Mouse (Mus musculus): ENCODE data around the gene Egln3. TPM values are rescaled to one million over a fixed set of nuclear protein-coding genes. Genes with fewer than 3 reads are reported as not detected.

The Egln3 gene
- 21.1 and 21.5 TPM in 2 replicates for polyA plus RNA-seq (2015; fragmentation: Nextera tagmentation; extraction: Ambion mirVana)

DNA sequence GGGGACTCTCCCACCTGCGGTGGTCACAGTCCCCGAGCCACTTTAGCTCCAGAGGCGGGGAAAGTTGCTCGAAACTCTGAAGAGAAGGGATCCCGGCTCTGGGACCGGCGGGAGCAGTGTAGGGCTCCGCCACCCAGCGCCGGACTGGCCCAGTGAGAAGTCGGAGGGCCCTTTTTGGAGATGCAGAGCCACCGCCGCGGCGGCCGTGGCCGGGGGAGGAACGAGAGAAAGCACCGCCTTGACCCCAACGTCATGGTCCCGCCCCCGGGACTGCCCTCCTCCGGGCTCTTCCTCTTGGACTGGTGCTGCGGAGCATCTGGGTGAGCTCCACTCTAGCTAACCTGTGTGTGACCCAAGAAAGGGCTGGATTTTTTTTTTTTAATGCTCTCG is at the start of gene Egln3:
TSS of gene Egln3 (minus strand) at position 205 of the 390 bp plus-strand sequence.
- Histone ChIP-seq H3K4me2 (peak within 1 kb of the TSS; percentile 97), H3K9me3 (no peaks in the 10 kb centered on the region), H3K36me3 (no peaks in the 10 kb centered on the region), H3K9ac (peak within 1 kb of the TSS; percentile 86), H3K4me3 (peak within 1 kb of the TSS; percentile 74), H3K27ac (peak within 1 kb of the TSS; percentile 69), H3K27me3 (peaks cover 8% of the 10 kb centered on the region; the same call in 1 of the 2 replicates), H3K4me1 (peaks cover 25% of the 10 kb centered on the region)
- peak; percentile 86 for ATAC-seq (ENCODE audit: borderline replicate concordance, extremely low read depth, low FRiP score, low TSS enrichment)
- WGBS, result under 1% methylated on average over 25 of the region's 25 CpGs

DNA sequence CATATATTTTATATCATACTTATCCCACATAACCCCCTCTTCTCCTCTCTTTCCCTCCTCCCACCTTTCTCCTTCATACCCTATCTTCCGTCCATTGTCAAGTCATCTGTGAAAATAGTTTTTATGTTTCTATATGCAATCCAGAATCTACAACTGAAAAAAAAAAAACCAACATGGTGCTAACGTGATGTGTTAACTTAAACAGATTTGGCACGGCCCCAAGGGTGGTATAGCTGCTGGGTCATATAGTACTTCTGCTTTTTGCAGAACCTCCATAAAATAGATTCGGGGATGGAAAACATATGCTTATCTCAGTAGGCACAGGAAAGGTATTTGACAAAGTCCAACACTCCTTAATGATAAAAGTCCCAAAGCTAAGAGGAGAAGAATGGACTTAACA is 49.8 kb upstream of the Egln3 start:
- Histone ChIP-seq H3K9ac (no peak overlapping the region), H3K27ac (no peak overlapping the region), H3K9me3 (no peaks in the 10 kb centered on the region), H3K36me3 (no peaks in the 10 kb centered on the region), H3K4me1 (0 out of 2 replicates have a peak, but pooled peaks cover 4% of the 10 kb centered on the region), H3K4me2 (no peak overlapping the region), H3K27me3 (no peaks in the 10 kb centered on the region), H3K4me3 (no peak overlapping the region)
- no peak for ATAC-seq (ENCODE audit: borderline replicate concordance, extremely low read depth, low FRiP score, low TSS enrichment)
- WGBS, result 82% methylated on average over 4 of the region's 4 CpGs

DNA sequence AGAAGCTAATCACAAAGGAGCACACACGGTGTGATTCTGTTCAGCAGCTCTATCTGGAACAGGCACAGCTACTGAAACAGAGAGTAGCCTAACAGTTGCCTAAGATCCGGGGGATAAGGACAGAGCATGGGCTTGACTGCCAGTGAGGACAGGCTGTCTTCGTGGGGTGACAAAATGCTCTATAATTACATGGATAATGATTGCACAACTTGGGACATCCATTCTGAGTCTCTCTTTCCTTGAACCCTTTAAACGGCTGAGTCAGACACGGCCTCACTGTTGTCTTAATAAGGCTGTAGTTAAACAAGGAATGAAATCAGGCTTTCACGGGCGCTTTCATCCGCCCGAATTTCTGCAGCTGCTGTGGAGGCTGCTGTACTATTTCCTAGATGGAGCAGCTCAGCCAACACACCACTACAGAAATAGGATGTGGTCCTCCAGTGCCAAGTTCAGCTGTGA is 48.3 kb upstream of the Egln3 start:
- H3K9ac ChIP-seq, result no peak overlapping the region
- 64% methylated on average over 9 of the region's 9 CpGs for WGBS
- no peak for ATAC-seq (ENCODE audit: borderline replicate concordance, extremely low read depth, low FRiP score, low TSS enrichment)
- H3K4me2 ChIP-seq, result no peak overlapping the region
- H3K27me3 ChIP-seq, result no peaks in the 10 kb centered on the region
- H3K4me1 ChIP-seq, result 0 out of 2 replicates have a peak, but pooled peaks cover 4% of the 10 kb centered on the region
- H3K27ac ChIP-seq, result no peak overlapping the region
- H3K36me3 ChIP-seq, result no peaks in the 10 kb centered on the region
- no peak overlapping the region for H3K4me3 ChIP-seq
- no peaks in the 10 kb centered on the region for H3K9me3 ChIP-seq

DNA sequence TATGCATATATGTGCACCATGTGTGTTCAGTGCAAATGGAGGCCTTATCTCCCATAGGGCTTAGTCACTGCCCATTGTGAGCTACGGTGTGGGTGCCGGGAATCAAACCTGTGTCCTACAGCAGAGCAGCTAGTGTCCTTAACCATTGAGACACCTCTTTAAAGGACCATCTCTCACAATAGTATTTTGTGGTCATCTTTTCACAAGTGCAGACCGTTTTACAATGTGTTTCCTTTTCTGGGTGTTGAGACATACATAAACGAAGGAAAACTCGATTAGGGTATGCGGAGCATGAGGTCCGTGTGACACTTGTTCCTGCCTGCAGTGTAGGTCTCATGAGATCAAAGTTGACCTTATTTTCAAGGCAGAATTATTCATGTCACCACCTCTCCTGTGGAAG is 44.2 kb upstream of the Egln3 start:
- no peaks in the 10 kb centered on the region for H3K9me3 ChIP-seq
- H3K9ac ChIP-seq, result no peak overlapping the region
- H3K4me1 ChIP-seq, result no peaks in the 10 kb centered on the region
- no peak overlapping the region for H3K4me2 ChIP-seq
- H3K27ac ChIP-seq, result no peak overlapping the region
- H3K27me3 ChIP-seq, result no peaks in the 10 kb centered on the region
- H3K36me3 ChIP-seq, result no peaks in the 10 kb centered on the region
- WGBS, result 76% methylated on average over 7 of the region's 7 CpGs
- no peak overlapping the region for H3K4me3 ChIP-seq
- ATAC-seq (ENCODE audit: borderline replicate concordance, extremely low read depth, low FRiP score, low TSS enrichment), result no peak

DNA sequence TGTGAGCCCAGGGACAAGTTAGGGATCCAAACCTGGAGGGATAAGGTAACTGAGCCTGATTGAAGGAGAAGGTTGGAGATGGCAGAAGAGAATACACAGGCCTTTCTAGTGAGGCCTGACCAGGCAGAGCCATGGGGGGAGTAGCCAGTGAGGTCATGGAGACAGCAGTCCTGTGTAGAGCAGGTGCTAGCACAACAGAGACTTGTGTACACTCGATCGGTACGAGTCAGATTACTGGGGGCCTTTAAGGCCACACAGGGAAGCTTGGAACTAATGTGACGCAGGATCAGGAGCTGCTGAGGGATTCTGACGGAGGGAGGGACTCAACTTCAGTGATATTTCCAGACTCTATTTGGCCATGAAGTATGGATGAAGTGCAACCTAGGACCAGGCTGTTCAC is 39.5 kb upstream of the Egln3 start:
- no peak overlapping the region for H3K27ac ChIP-seq
- H3K9ac ChIP-seq, result no peak overlapping the region
- no peak overlapping the region for H3K4me3 ChIP-seq
- H3K4me2 ChIP-seq, result no peak overlapping the region
- H3K9me3 ChIP-seq, result no peaks in the 10 kb centered on the region
- no peak for ATAC-seq (ENCODE audit: borderline replicate concordance, extremely low read depth, low FRiP score, low TSS enrichment)
- H3K4me1 ChIP-seq, result no peaks in the 10 kb centered on the region
- H3K27me3 ChIP-seq, result no peaks in the 10 kb centered on the region
- 67% methylated on average over 5 of the region's 5 CpGs for WGBS
- H3K36me3 ChIP-seq, result no peaks in the 10 kb centered on the region

DNA sequence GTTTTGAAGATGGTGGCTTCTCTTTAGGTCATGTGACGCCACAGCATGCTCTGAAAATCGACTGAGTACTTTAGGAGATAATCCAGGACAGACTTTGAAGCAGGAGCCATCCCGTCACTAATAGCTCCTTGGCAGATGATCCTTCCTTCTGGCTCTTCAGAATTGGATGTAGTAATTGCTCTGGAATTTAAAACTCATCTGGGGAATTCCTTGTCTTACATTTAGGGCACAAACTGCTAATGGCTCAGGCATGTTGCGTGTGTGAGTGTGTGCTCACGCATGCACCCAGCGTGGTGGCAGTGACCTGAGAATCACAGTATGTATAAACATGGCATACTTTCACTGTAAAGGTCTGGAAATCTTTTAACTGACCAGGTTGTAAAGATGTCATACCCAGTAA is 38.3 kb upstream of the Egln3 start:
- no peaks in the 10 kb centered on the region for H3K27me3 ChIP-seq
- H3K4me1 ChIP-seq, result no peaks in the 10 kb centered on the region
- no peak overlapping the region for H3K4me3 ChIP-seq
- H3K4me2 ChIP-seq, result no peak overlapping the region
- ATAC-seq (ENCODE audit: borderline replicate concordance, extremely low read depth, low FRiP score, low TSS enrichment), result no peak
- H3K27ac ChIP-seq, result no peak overlapping the region
- no peaks in the 10 kb centered on the region for H3K36me3 ChIP-seq
- H3K9ac ChIP-seq, result no peak overlapping the region
- WGBS, result 74% methylated on average over 6 of the region's 6 CpGs
- H3K9me3 ChIP-seq, result no peaks in the 10 kb centered on the region

DNA sequence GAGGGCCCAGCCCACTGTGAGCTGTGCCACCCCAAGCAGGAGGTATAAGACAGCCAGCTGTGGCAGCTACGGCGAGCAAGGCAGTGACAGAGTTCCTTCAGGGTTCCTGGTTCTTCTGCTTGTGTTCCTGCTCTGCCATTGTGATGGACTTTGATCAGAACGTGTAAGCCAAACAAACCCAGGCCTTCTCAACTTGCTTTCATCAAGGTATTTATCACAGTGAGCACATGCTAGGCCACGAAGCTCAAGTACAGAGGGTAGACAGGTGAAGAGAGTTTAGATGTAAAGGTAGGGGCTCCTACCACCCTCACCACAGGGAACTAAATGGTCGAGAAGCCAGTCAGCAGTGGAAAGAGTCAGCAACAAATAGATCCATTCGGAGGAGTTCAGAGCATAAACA is 30.1 kb upstream of the Egln3 start:
- Histone ChIP-seq H3K4me2 (no peak overlapping the region), H3K4me3 (no peak overlapping the region), H3K36me3 (no peaks in the 10 kb centered on the region), H3K9me3 (no peaks in the 10 kb centered on the region), H3K4me1 (no peaks in the 10 kb centered on the region), H3K9ac (no peak overlapping the region), H3K27ac (no peak overlapping the region), H3K27me3 (no peaks in the 10 kb centered on the region)
- ATAC-seq (ENCODE audit: borderline replicate concordance, extremely low read depth, low FRiP score, low TSS enrichment), result no peak
- 75% methylated on average over 6 of the region's 6 CpGs for WGBS

DNA sequence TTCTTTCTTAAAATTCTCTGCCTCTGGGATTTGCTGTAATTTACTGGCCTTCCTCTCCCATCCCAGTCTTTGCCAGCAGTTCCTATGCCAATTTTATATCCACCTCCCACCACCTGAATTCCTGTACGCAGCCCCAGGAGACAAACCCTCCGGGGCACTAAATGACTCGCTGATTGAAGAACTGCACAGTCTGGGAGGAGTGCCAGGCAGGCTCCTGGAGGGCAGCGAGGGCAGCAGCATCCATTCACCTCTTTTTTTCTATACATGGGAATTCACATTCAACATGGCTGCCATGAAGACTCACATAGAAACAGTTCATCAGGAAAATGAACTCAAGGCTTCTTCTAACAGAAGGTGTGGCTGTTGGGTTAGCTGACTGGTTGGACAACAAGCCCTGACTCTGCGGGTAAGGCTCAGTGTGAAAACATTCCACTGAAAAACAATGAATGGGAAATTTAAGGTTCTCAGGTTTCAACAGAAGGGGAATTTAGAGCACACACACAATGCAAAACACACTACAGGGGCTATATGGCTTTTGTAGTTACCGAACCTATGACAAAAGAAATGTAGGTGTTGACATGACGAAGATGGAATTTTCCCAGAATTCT is 29.4 kb upstream of the Egln3 start:
- Histone ChIP-seq H3K4me1 (no peaks in the 10 kb centered on the region), H3K27ac (no peak overlapping the region), H3K4me3 (no peak overlapping the region), H3K9me3 (no peaks in the 10 kb centered on the region), H3K9ac (no peak overlapping the region), H3K27me3 (no peaks in the 10 kb centered on the region), H3K4me2 (no peak overlapping the region), H3K36me3 (no peaks in the 10 kb centered on the region)
- no peak for ATAC-seq (ENCODE audit: borderline replicate concordance, extremely low read depth, low FRiP score, low TSS enrichment)
- WGBS, result 72% methylated on average over 7 of the region's 7 CpGs

DNA sequence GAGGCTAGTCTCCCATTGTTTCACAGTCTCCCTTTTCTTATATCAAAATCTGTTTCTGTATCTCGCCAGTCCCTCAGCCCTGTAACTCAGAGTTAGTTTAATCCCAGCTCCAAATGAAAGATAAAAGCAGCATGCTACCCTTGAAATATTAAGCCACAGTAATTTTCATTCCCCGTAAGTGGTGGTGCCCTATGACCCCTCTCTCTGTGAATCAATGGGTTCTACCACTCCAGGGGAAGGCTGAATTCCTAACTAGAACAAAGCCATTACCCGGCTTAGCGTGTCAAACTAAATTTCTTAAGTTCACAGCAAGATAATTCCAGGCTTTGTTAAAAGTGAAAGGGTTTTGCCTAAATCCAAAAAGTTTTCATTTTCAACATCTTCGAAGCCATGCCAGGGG is 28.8 kb upstream of the Egln3 start:
- WGBS, result 70% methylated on average over 5 of the region's 5 CpGs
- no peak overlapping the region for H3K27ac ChIP-seq
- no peak for ATAC-seq (ENCODE audit: borderline replicate concordance, extremely low read depth, low FRiP score, low TSS enrichment)
- no peak overlapping the region for H3K4me3 ChIP-seq
- no peak overlapping the region for H3K9ac ChIP-seq
- no peak overlapping the region for H3K4me2 ChIP-seq
- no peaks in the 10 kb centered on the region for H3K9me3 ChIP-seq
- H3K27me3 ChIP-seq, result no peaks in the 10 kb centered on the region
- H3K4me1 ChIP-seq, result no peaks in the 10 kb centered on the region
- no peaks in the 10 kb centered on the region for H3K36me3 ChIP-seq

DNA sequence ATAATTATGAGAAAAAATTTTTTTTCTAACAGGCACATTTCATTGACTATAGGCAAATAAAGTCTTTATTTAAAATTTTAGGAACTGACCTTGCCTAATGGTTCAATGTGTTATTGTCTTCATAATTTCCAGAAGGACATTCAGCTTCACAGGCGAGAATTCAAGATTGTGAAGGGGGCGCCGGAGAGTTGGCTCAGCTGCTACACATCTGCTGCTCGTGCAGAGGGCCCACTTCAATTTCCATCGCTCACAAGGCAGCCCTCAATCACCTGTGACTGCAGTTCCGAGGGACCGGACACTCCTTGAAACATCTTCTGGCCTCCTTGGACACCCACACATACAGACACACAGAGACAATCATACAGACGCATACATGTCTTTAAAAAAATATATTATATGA is 23.9 kb upstream of the Egln3 start:
- no peaks in the 10 kb centered on the region for H3K9me3 ChIP-seq
- H3K4me1 ChIP-seq, result 0 out of 2 replicates have a peak, but pooled peaks cover 3% of the 10 kb centered on the region
- 65% methylated on average over 8 of the region's 8 CpGs for WGBS
- H3K27ac ChIP-seq, result no peak overlapping the region
- no peaks in the 10 kb centered on the region for H3K36me3 ChIP-seq
- no peak overlapping the region for H3K4me3 ChIP-seq
- no peak overlapping the region for H3K4me2 ChIP-seq
- no peaks in the 10 kb centered on the region for H3K27me3 ChIP-seq
- no peak overlapping the region for H3K9ac ChIP-seq
- ATAC-seq (ENCODE audit: borderline replicate concordance, extremely low read depth, low FRiP score, low TSS enrichment), result no peak

DNA sequence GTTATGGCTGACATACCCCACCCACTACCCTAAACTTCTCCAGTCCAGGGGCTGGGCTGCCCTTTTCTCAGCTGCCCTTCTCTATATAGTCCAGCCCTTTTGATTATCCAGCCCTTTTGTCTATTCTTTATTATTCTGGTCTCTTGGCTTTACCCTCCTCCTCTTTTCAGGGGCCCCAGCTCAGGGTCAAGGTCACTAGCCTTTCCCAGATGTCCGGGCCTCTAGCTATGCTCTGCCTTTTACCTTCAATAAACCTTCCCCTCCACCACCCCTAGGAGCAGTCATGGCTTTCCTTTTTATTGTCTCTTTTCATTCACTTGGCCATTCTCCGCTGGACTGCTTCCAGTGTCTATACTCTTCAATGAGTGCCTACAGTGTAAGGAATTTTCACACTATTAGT is 22.7 kb upstream of the Egln3 start:
- ATAC-seq (ENCODE audit: borderline replicate concordance, extremely low read depth, low FRiP score, low TSS enrichment), result no peak
- no peak overlapping the region for H3K4me3 ChIP-seq

DNA sequence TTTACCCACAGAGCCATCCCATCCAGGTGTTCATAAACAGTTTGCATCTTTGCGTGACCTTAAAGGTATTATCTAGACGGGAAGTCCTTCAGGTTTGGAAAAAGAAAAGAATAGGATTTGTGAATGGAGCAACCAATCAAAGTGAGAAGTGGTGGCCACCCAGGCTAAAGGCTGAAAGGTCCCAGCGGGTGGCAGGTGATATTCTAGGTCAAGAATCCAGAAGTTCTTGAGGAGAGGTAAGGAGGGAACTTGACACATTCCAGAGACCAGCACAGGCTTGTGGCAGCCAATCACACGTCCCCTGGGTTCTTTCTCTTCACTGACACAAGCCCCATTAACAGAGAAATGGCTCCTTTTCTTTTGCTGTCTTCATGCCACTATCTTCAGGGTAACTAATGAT is 21.9 kb upstream of the Egln3 start:
- 57% methylated on average over 4 of the region's 4 CpGs for WGBS
- H3K9ac ChIP-seq, result no peak overlapping the region
- 0 out of 2 replicates have a peak, but pooled peaks cover 3% of the 10 kb centered on the region for H3K4me1 ChIP-seq
- no peaks in the 10 kb centered on the region for H3K36me3 ChIP-seq
- no peak overlapping the region for H3K4me2 ChIP-seq
- no peak overlapping the region for H3K4me3 ChIP-seq
- H3K27me3 ChIP-seq, result no peaks in the 10 kb centered on the region
- H3K9me3 ChIP-seq, result no peaks in the 10 kb centered on the region
- no peak overlapping the region for H3K27ac ChIP-seq
- no peak for ATAC-seq (ENCODE audit: borderline replicate concordance, extremely low read depth, low FRiP score, low TSS enrichment)

More for the DNA sequence above, 22.7 kb upstream of the Egln3 start:
- H3K9me3 ChIP-seq, result no peaks in the 10 kb centered on the region
- H3K36me3 ChIP-seq, result no peaks in the 10 kb centered on the region
- 68% methylated on average over 2 of the region's 2 CpGs for WGBS
- no peaks in the 10 kb centered on the region for H3K27me3 ChIP-seq
- H3K27ac ChIP-seq, result no peak overlapping the region
- H3K4me1 ChIP-seq, result 0 out of 2 replicates have a peak, but pooled peaks cover 3% of the 10 kb centered on the region
- no peak overlapping the region for H3K9ac ChIP-seq
- H3K4me2 ChIP-seq, result no peak overlapping the region
